Mouse (Mus musculus): Measurements from ENCODE around the gene Gm45717. TPM values are rescaled to one million over a fixed set of nuclear protein-coding genes. Genes with fewer than 3 reads are reported as not detected.

Gene Gm45717
- total RNA-seq, 2 experiments from 2014 or later, result not detected

- intact Hi-C loops (cut with DNase I), result loop anchor here (2.0 to 10.0 kb wide), 3 partner anchors 61 to 266 kb away; partner anchors contain the start of genes Odf3, Rnh1 and Scgb1c1
- peak; percentile 76 for DNase-seq
These were observed 47.1 kb downstream of the Gm45717 start for GRCm38 (mm10) chr7:140908634-140909107.

- DNase-seq, result no peak
- intact Hi-C loops (cut with DNase I), result loop anchor here (2.0 to 10.0 kb wide), 3 partner anchors 61 to 267 kb away; partner anchors contain the start of genes Odf3, Rnh1 and Scgb1c1
These were observed 47.6 kb downstream of the Gm45717 start for GRCm38 (mm10) chr7:140908181-140908580.

GRCm38 (mm10) chr7:140907697-140908096 is 48.0 kb downstream of the Gm45717 start:
- intact Hi-C loops (cut with DNase I), result loop anchor here (2.0 to 10.0 kb wide), 3 partner anchors 60 to 267 kb away; partner anchors contain the start of genes Odf3, Rnh1 and Scgb1c1
- no peak for DNase-seq

GRCm38 (mm10) chr7:140907131-140907530 is 48.6 kb downstream of the Gm45717 start:
- DNase-seq, result no peak
- intact Hi-C loops (cut with DNase I), result loop anchor here (5.0 to 10.0 kb wide), 2 partner anchors 60 to 268 kb away; partner anchors contain the start of genes Odf3, Rnh1 and Scgb1c1

GRCm38 (mm10) chr7:140905642-140906081 is 50.1 kb downstream of the Gm45717 start:
- intact Hi-C loops (cut with DNase I), result loop anchor here (5.0 to 10.0 kb wide), 2 partner anchors 58 to 269 kb away; partner anchors contain the start of genes Odf3, Rnh1 and Scgb1c1
- DNase-seq, result no peak

- intact Hi-C loops (cut with DNase I), result loop anchor here (10.0 kb wide), 1 partner anchor 272 kb away; the partner anchor contains the start of gene Rnh1
These were observed 52.5 kb downstream of the Gm45717 start for GRCm38 (mm10) chr7:140903212-140903611.

GRCm38 (mm10) chr7:140902036-140902875 is 53.5 kb downstream of the Gm45717 start:
- intact Hi-C loops (cut with DNase I), result loop anchor here (10.0 kb wide), 1 partner anchor 273 kb away; the partner anchor contains the start of gene Rnh1

More at GRCm38 (mm10) chr7:140903212-140903611, 52.5 kb downstream of the Gm45717 start:
- peak; percentile 79 for DNase-seq

GRCm38 (mm10) chr7:140900220-140900619 is 55.5 kb downstream of the Gm45717 start, which contains the start of gene Cox8b:
TSS of gene Cox8b (minus strand) at chr7:140900446.
- peak; percentile 21 for DNase-seq
- intact Hi-C loops (cut with DNase I), result loop anchor here (10.0 kb wide), 1 partner anchor 275 kb away; the partner anchor contains the start of gene Rnh1

More at GRCm38 (mm10) chr7:140902036-140902875, 53.5 kb downstream of the Gm45717 start:
- DNase-seq, result no peak

Other genes with a start within 250 kb of the Gm45717 start
- gene Cyp2e1, start 192.2 kb downstream of the Gm45717 start, total RNA-seq (2021), result not detected
- gene Syce1, start 168.1 kb downstream of the Gm45717 start, total RNA-seq (2021), result under 1 TPM in 1 of 2 experiments, not detected in 1; 0.24 TPM
- gene Zfp941, start 133.8 kb downstream of the Gm45717 start, total RNA-seq (2021), result 10 to 100 TPM; 10.9 to 15.0 TPM
- gene Urah, start 120.9 kb downstream of the Gm45717 start, total RNA-seq (2021), result not detected
- gene Scgb1c1, start 110.4 kb downstream of the Gm45717 start, total RNA-seq (2021), result not detected
- gene Odf3, start 108.1 kb downstream of the Gm45717 start, total RNA-seq (2021), result not detected
- 1 to 10 TPM; 1.4 TPM for gene Gm45785, start 99.6 kb downstream of the Gm45717 start, total RNA-seq (2021)
- gene Ric8a, start 99.0 kb downstream of the Gm45717 start, total RNA-seq (2021), result 100 to 1,000 TPM in 1 of 2 experiments, 10 to 100 TPM in 1; 93.4 to 112 TPM
- gene Bet1l, start 98.4 kb downstream of the Gm45717 start, total RNA-seq (2021), result 10 to 100 TPM; 23.0 to 25.2 TPM
- 100 to 1,000 TPM; 155 to 165 TPM for gene Psmd13, start 74.0 kb downstream of the Gm45717 start, total RNA-seq (2021)
- gene Sirt3, start 73.6 kb downstream of the Gm45717 start, total RNA-seq (2021), result 10 to 100 TPM; 26.0 to 31.3 TPM
- not detected for gene Cox8b, start 55.5 kb downstream of the Gm45717 start, total RNA-seq (2021)
- under 1 TPM; 0.54 to 0.70 TPM for gene Nlrp6, start 35.0 kb downstream of the Gm45717 start, total RNA-seq (2021)
- 1 to 10 TPM; 3.1 to 4.0 TPM for gene Pgghg, start 14.5 kb downstream of the Gm45717 start, total RNA-seq (2021)
- gene Ifitm5, start 5.6 kb downstream of the Gm45717 start, total RNA-seq (2021), result not detected
- 10 to 100 TPM; 36.6 to 45.9 TPM for gene Ifitm2, start 50 bp upstream of the Gm45717 start, total RNA-seq (2021)
- 1 to 10 TPM; 2.8 to 5.4 TPM for gene Ifitm1, start 11.3 kb upstream of the Gm45717 start, total RNA-seq (2021)
- gene Ifitm3, start 54.8 kb upstream of the Gm45717 start, total RNA-seq (2021), result 10 to 100 TPM in 1 of 2 experiments, 1 to 10 TPM in 1; 8.9 to 12.8 TPM
- gene Ifitm6, start 62.0 kb upstream of the Gm45717 start, total RNA-seq (2021), result not detected
- not detected for gene Gm17387, start 73.2 kb upstream of the Gm45717 start, total RNA-seq (2021)
- gene B4galnt4, start 105.2 kb upstream of the Gm45717 start, total RNA-seq (2021), result 100 to 1,000 TPM; 132 to 150 TPM
- not detected for gene Pkp3, start 122.3 kb upstream of the Gm45717 start, total RNA-seq (2021)
- 1 to 10 TPM; 2.8 to 2.9 TPM for gene Sigirr, start 144.6 kb upstream of the Gm45717 start, total RNA-seq (2021)
- not detected for gene Ano9, start 161.9 kb upstream of the Gm45717 start, total RNA-seq (2021)
- gene Ptdss2, start 166.4 kb upstream of the Gm45717 start, total RNA-seq (2021), result 10 to 100 TPM; 50.1 to 53.9 TPM
- gene Rnh1, start 216.9 kb upstream of the Gm45717 start, total RNA-seq (2021), result 10 to 100 TPM; 20.1 to 25.3 TPM
- gene Hras, start 238.1 kb upstream of the Gm45717 start, total RNA-seq (2021), result 100 to 1,000 TPM; 194 to 211 TPM
- 1 to 10 TPM; 6.2 to 7.4 TPM for gene Lrrc56, start 238.2 kb upstream of the Gm45717 start, total RNA-seq (2021)

Measured in left cerebral cortex, postnatal 4 days (tissue).